8 mouse cellular contexts compared by ENCODE assay signal in the genomic region with DNA sequence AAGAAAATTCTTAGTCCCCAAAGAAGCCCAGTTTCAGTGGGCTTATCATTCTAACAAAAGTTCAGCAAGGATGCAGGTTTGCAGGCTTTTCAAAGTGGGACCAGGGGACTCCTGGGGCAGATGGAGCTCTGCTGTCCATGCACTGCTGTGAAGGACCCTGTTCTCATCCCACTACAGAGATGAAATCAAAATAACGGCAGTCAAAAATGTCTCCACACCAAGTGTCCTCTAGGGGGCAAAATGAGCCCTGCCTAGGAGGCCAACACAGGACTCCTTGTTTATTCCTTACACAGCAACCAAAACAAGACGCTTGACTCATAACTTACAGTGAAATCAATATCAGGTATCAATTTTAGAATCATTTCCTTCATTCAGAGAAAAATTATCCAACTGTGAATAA.
DNase-seq lines count a peak whose midpoint lies in the region; ATAC-seq and TF ChIP-seq lines count a peak whose summit lies in the region.

No protein-coding gene starts in this region.

- H3K9ac ChIP-seq in hindbrain, embryonic 11.5 days (ENCODE audit: low read depth, low read length) = no peak overlapping the region
- H3K9ac ChIP-seq in hindbrain, embryonic 12.5 days = no peak overlapping the region
- no peak overlapping the region for H3K9ac ChIP-seq in CH12.LX (ENCODE audit: insufficient read depth, low read depth)
- H3K9ac ChIP-seq in forebrain, embryonic 15.5 days (replicated peaks) = no peak overlapping the region

- TF ChIP-seq EP300 in CH12.LX (IDR thresholded peaks at IDR 0.05; ENCODE audit: low read length) = no peak

- TF ChIP-seq RAD21 in CH12.LX (IDR thresholded peaks at IDR 0.05; ENCODE audit: low read depth, low read length) = peak; percentile 87

- peak; percentile 69; the same call in 1 of the 2 replicates for ATAC-seq in hindbrain, embryonic 11.5 days (ENCODE audit: low FRiP score)
- no peak for ATAC-seq in hindbrain, embryonic 12.5 days (ENCODE audit: low FRiP score)
- ATAC-seq in forebrain, embryonic 15.5 days (replicated peaks) = 0 out of 2 replicates have a peak, but pooled peaks have one; percentile 61
- no peak for ATAC-seq in megakaryocyte, adult 5-6 weeks (ENCODE audit: poor library complexity, severe bottlenecking)

- no peaks in the 10 kb centered on the region for H3K4me1 ChIP-seq in hindbrain, embryonic 11.5 days (replicated peaks; ENCODE audit: control insufficient read depth, insufficient read depth, low read length)
- no peaks in the 10 kb centered on the region for H3K4me1 ChIP-seq in hindbrain, embryonic 12.5 days
- H3K4me1 ChIP-seq in CH12.LX (ENCODE audit: control insufficient read depth in 1 of 2, insufficient read depth in 2 of 2) = no peaks in the 10 kb centered on the region
- H3K4me1 ChIP-seq in forebrain, embryonic 15.5 days = no peaks in the 10 kb centered on the region

- no peaks in the 10 kb centered on the region for H3K27me3 ChIP-seq in hindbrain, embryonic 11.5 days (ENCODE audit: control insufficient read depth, insufficient read depth, low read length)
- no peaks in the 10 kb centered on the region for H3K27me3 ChIP-seq in hindbrain, embryonic 12.5 days
- no peaks in the 10 kb centered on the region for H3K27me3 ChIP-seq in CH12.LX (replicated peaks)
- H3K27me3 ChIP-seq in forebrain, embryonic 15.5 days = no peaks in the 10 kb centered on the region
- no peaks in the 10 kb centered on the region for H3K27me3 ChIP-seq in splenic B cell, adult 2 months (ENCODE audit: control insufficient read depth, insufficient read depth, low read length, poor library complexity, severe bottlenecking)

- WGBS in hindbrain, embryonic 11.5 days = 45% methylated on average over 2 of the region's 2 CpGs
- WGBS in hindbrain, embryonic 12.5 days = 48% methylated on average over 2 of the region's 2 CpGs
- 47% methylated on average over 2 of the region's 2 CpGs for WGBS in forebrain, embryonic 15.5 days

- no peaks in the 10 kb centered on the region for H3K36me3 ChIP-seq in hindbrain, embryonic 11.5 days (ENCODE audit: control insufficient read depth, insufficient read depth, low read length)
- no peaks in the 10 kb centered on the region for H3K36me3 ChIP-seq in hindbrain, embryonic 12.5 days
- H3K36me3 ChIP-seq in CH12.LX (replicated peaks in 1 of 2; ENCODE audit: control insufficient read depth in 1 of 2, insufficient read depth in 1 of 2, low read length in 1 of 2) = no peaks in the 10 kb centered on the region
- no peaks in the 10 kb centered on the region for H3K36me3 ChIP-seq in forebrain, embryonic 15.5 days
- H3K36me3 ChIP-seq in splenic B cell, adult 2 months (ENCODE audit: control insufficient read depth, insufficient read depth, low read length, poor library complexity, severe bottlenecking) = no peaks in the 10 kb centered on the region

- peak; percentile 59 to 82 for TF ChIP-seq CTCF in CH12.LX (conservative IDR thresholded peaks at IDR 0.05 in 1 of 2, IDR thresholded peaks at IDR 0.05 in 1 of 2; ENCODE audit: low read depth in 2 of 2, low read length in 2 of 2)

- in situ Hi-C loops in CH12.LX (cut with MboI; ENCODE audit: low pct_ligation_motif_present, low pct_unique_long_range_greater_than_20kb, low sequenced_read_pairs) = loop anchor here (25.0 kb wide), 1 partner anchor 298 kb away; no protein-coding TSS in a partner anchor

- H3K27ac ChIP-seq in hindbrain, embryonic 11.5 days (ENCODE audit: low read depth, low read length) = no peak overlapping the region
- no peak overlapping the region for H3K27ac ChIP-seq in hindbrain, embryonic 12.5 days
- H3K27ac ChIP-seq in CH12.LX (ENCODE audit: insufficient read depth, low read depth) = no peak overlapping the region
- no peak overlapping the region for H3K27ac ChIP-seq in forebrain, embryonic 15.5 days (replicated peaks)

- H3K9me3 ChIP-seq in hindbrain, embryonic 11.5 days (ENCODE audit: control insufficient read depth, low read length) = no peaks in the 10 kb centered on the region
- H3K9me3 ChIP-seq in hindbrain, embryonic 12.5 days (replicated peaks) = no peaks in the 10 kb centered on the region
- H3K9me3 ChIP-seq in CH12.LX (replicated peaks; ENCODE audit: low read length) = no peaks in the 10 kb centered on the region
- no peaks in the 10 kb centered on the region for H3K9me3 ChIP-seq in forebrain, embryonic 15.5 days

- TF ChIP-seq POLR2A in CH12.LX (IDR thresholded peaks at IDR 0.05; ENCODE audit: low read depth, low read length) = no peak

- no peak overlapping the region for H3K4me2 ChIP-seq in hindbrain, embryonic 11.5 days (replicated peaks; ENCODE audit: low read depth, low read length)
- H3K4me2 ChIP-seq in hindbrain, embryonic 12.5 days (replicated peaks) = no peak overlapping the region
- H3K4me2 ChIP-seq in CH12.LX (ENCODE audit: insufficient read depth, low read depth, poor library complexity, severe bottlenecking) = no peak overlapping the region
- H3K4me2 ChIP-seq in forebrain, embryonic 15.5 days (replicated peaks) = no peak overlapping the region

- peak; percentile 39 for DNase-seq in hindbrain, embryonic 11.5 days (ENCODE audit: low spot score)
- peak; percentile 69 for DNase-seq in CH12.LX (ENCODE audit: extremely low read depth)
- peak; percentile 16 for DNase-seq in c-Kit-positive CD71-negative TER-119-negative erythroid progenitor cells, embryonic 14.5 days (ENCODE audit: low read depth)
- DNase-seq in layer of hippocampus, adult 9-11 months = peak; percentile 29
- peak; percentile 22 for DNase-seq in splenic B cell, adult 2 months (ENCODE audit: low read depth, low spot score)

- dilution Hi-C loops in CH12.LX (cut with MboI; ENCODE audit: extremely low pct_ligation_motif_present, extremely low pct_unique_long_range_greater_than_20kb, low sequenced_read_pairs) = no loop called here

- no peaks in the 10 kb centered on the region for H3K79me2 ChIP-seq in CH12.LX (replicated peaks; ENCODE audit: control insufficient read depth, extremely low read depth, insufficient read depth, poor library complexity, severe bottlenecking)

- no peak overlapping the region for H3K4me3 ChIP-seq in hindbrain, embryonic 11.5 days (ENCODE audit: low read depth, low read length)
- no peak overlapping the region for H3K4me3 ChIP-seq in hindbrain, embryonic 12.5 days
- no peak overlapping the region for H3K4me3 ChIP-seq in CH12.LX (replicated peaks in 1 of 3; ENCODE audit: low read depth in 2 of 3, low read length in 2 of 3, poor library complexity in 1 of 3)
- no peak overlapping the region for H3K4me3 ChIP-seq in forebrain, embryonic 15.5 days

TF ChIP-seq in CH12.LX, 34 proteins besides CTCF, POLR2A, EP300 and RAD21:
- TF ChIP-seq SMC3 (IDR thresholded peaks at IDR 0.05; ENCODE audit: low read depth, low read length) (peak; percentile 94), ZC3H11A (IDR thresholded peaks at IDR 0.05; ENCODE audit: low read depth, low read length) (peak; percentile 56), RCOR1 (conservative IDR thresholded peaks at IDR 0.05; ENCODE audit: low read depth, low read length) (no peak)

Comparison
In these comparisons a context has a peak if more than half of its experiments do, and no peak if none do; other contexts are left out.
1. ATAC-seq: peak in hindbrain, embryonic 11.5 days (single experiment) and forebrain, embryonic 15.5 days (single experiment); none in hindbrain, embryonic 12.5 days (single experiment) and megakaryocyte, adult 5-6 weeks (single experiment).
2. DNase-seq: peak in every context shown above with its lines; median percentile 69 in CH12.LX; 39 in hindbrain, embryonic 11.5 days; 29 in layer of hippocampus, adult 9-11 months; 22 in splenic B cell, adult 2 months; 16 in c-Kit-positive CD71-negative TER-119-negative erythroid progenitor cells, embryonic 14.5 days.